Mouse (Mus musculus) hematopoietic stem cell, adult 5-6 weeks (primary cell): ENCODE data around the gene Car8. TPM values are rescaled to one million over a fixed set of nuclear protein-coding genes. Genes with fewer than 3 reads are reported as not detected.
"Not testable (repeated sequence)": the region's sequence is repeated elsewhere in the genome, so short reads cannot be mapped to it uniquely, and the experiment has no call there.

Experiments used
- ATAC-seq, 2 experiments: fragments of 125-278 bp in 1 of 2; replicated peaks in 1 of 2; 2 replicates each; pipeline ENCODE4 v1.8.0; 2016 to 2017; ENCODE audit warnings: inconsistent platforms in 2 of 2, mild to moderate bottlenecking in 2 of 2, moderate number of reproducible peaks in 2 of 2, low read depth in 1 of 2, moderate TSS enrichment in 1 of 2; ENCODE audit not compliant: low FRiP score in 2 of 2, poor library complexity in 2 of 2, severe bottlenecking in 2 of 2, insufficient read depth in 1 of 2, low TSS enrichment in 1 of 2
- total RNA-seq: library from RNA; stranded (forward); fragments of 172-1452, 232-1000 nt; gene quantifications from 2 replicates; pipeline ENCODE4 v1.2.3, GENCODE M21; 2017

Gene Car8
- total RNA-seq, 1 experiment from 2014 or later: not detected

GRCm38 (mm10) chr4:8101466-8101865, 137.4 kb downstream of the Car8 start:
- ATAC-seq: no peak

GRCm38 (mm10) chr4:8098084-8098483, 140.8 kb downstream of the Car8 start:
- no peak for ATAC-seq

GRCm38 (mm10) chr4:8097683-8098082, 141.2 kb downstream of the Car8 start:
- no peak for ATAC-seq

GRCm38 (mm10) chr4:8093566-8093965, 145.3 kb downstream of the Car8 start:
- ATAC-seq: not testable (repeated sequence)
